Comparison of ENCODE assay signal across 1 mouse cellular context in genomic region chr16:85149509-85149871, GRCm38 (mm10).
TF ChIP-seq lines count a peak whose summit lies in the region.

No protein-coding gene starts in this region.

TF ChIP-seq in CH12.LX, 34 proteins besides CTCF, POLR2A, EP300 and RAD21 (continued from another document):
- TF ChIP-seq MYC (IDR thresholded peaks at IDR 0.05; ENCODE audit: low read depth, low read length) (0 out of 2 replicates have a peak, but pooled peaks have one; percentile 63), PAX5 (IDR thresholded peaks at IDR 0.05; ENCODE audit: low read length) (no peak), POLR2AphosphoS2 (IDR thresholded peaks at IDR 0.05; ENCODE audit: low read depth, low read length) (no peak), ETS1 (conservative IDR thresholded peaks at IDR 0.05; ENCODE audit: low read depth, low read length) (peak; percentile 59), BHLHE40 (IDR thresholded peaks at IDR 0.05; ENCODE audit: low read depth, low read length) (peak; percentile 29; the same call in 1 of the 2 replicates), GABPA (IDR thresholded peaks at IDR 0.05; ENCODE audit: insufficient replicate concordance, low read depth, low read length) (no peak), ZMIZ1 (IDR thresholded peaks at IDR 0.05; ENCODE audit: low read depth, low read length) (peak; percentile 68; the same call in 1 of the 2 replicates), ZC3H11A (IDR thresholded peaks at IDR 0.05; ENCODE audit: low read depth, low read length) (no peak), CHD1 (IDR thresholded peaks at IDR 0.05; ENCODE audit: low read depth, low read length) (peak; percentile 73), USF1 (IDR thresholded peaks at IDR 0.05; ENCODE audit: low read depth, low read length) (no peak), HCFC1 (IDR thresholded peaks at IDR 0.05; ENCODE audit: low read depth, low read length) (no peak; the same call in 1 of the 2 replicates), MXI1 (IDR thresholded peaks at IDR 0.05; ENCODE audit: low read depth, low read length) (peak; percentile 79), TCF12 (IDR thresholded peaks at IDR 0.05; ENCODE audit: low read depth, low read length) (peak; percentile 70; the same call in 1 of the 2 replicates), USF2 (conservative IDR thresholded peaks at IDR 0.05; ENCODE audit: low read depth, low read length) (no peak), ZNF384 (IDR thresholded peaks at IDR 0.05; ENCODE audit: low read depth, low read length) (no peak)
